Mouse (Mus musculus) embryo, embryonic 11 days (tissue): ENCODE measurements at regions not wholly inside any gene's neighbourhood (a gene's known extent, or its start where the extent isn't known, plus 50 kb on each side); places are given as distances from the start of the nearest gene placed in this dataset.

Experiments used
- DNase-seq: peaks from one replicate; pipeline ENCODE4 v3.0.0-alpha.2; 2015

DNA sequence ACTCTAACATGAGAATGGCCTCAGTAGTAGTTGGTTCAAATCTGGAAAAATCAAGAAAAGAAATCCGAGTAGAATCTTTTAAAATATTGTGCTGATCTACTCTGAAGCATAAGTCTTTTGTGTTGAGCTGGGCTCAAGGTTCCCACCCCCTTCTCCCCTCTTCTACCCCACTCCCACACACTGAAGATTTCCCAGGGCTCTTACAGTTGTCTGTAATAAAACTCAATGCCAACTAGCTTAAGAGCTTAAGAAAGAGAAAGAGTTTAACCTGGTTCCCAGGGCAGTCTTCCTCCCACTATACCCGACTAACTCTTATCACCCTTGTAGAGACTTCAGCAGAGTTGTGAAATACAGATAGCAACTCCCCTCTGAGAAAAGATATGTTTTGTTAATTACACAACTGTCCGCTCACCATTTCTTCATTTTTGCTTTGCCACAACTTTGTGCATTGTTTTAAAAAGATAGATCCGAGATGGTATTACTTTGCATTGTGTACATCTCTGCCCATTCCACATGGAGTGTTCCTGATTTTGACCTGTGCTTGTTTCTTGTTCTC lies 94.0 kb upstream of the Cpeb2 start:
- no peak for DNase-seq

DNA sequence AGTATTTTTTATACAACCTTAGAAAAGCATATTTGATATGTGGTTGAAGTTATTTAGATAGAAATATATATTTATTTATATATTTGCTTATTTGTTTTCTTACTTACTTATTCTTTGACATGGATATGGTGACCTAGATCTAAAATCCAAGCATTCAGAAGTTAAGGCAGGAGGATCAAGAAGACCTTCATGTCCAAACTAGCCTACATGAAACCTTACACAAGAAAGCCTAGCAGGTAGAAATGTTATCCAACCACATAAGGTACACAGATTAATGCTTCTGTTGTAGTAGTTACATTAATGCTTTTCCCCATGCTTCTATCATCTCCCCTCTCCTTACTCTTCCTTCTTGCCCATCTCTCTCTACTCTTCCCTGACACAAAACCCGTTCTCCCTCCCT lies 93.2 kb upstream of the Cpeb2 start:
- no peak for DNase-seq

DNA sequence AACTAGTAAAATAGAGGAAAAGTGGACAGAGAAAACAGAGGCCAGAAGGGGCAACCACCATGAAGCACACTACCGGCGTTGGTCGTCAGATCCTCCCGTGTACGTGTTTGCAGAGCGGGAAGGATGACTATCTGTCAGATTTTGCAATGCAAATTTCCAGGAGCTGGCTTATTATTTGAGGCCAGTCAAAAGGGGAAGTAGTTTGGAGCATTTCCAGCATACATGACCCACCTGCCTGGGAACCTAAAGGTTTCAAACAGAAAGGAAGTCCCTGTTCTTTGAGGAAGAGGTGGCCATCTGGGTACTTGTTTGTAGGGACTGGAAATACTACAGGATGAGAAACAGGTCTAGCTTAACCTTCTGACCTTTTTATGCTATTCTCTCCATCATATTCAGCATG lies 87.0 kb upstream of the Cpeb2 start:
- no peak for DNase-seq

DNA sequence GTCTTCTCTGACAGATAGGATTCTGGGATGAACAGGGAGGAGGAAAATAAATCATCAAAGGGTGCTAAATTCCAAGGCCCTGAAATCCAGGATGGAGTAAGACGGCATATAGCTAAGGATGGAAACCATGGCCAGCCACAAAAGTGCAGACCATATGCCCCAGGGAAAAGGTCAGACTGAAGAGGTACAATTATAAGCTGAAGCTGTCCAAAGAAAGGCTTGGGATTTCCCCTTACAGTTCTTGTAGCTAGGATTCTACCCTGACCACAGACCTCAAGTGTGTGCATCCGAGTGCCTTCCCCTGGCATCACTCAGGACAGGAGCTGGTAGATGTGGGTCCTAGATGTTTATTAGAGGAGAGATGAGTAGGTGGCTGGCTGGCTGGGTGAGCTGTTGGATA lies 86.0 kb upstream of the Cpeb2 start:
- no peak for DNase-seq

DNA sequence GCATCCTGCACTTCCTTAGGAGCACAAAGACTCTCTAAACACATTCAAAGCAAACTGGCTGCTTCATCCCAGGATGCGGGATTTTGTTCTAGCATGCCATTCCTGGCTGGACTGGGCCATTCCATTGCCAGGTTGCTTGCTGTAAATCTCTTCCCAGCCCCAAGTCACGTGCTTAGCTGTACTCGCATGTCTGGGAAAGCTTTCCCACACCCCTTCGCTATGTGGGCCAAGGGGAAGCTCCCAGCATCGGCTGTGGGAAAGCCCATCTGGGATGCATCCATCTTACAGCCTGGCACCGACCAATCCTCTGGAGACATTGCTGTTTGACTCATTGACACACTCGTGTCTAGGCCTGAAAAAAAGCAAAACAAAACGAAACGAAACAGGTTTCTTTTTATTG lies 84.5 kb upstream of the Cpeb2 start:
- peak; percentile 42 for DNase-seq

DNA sequence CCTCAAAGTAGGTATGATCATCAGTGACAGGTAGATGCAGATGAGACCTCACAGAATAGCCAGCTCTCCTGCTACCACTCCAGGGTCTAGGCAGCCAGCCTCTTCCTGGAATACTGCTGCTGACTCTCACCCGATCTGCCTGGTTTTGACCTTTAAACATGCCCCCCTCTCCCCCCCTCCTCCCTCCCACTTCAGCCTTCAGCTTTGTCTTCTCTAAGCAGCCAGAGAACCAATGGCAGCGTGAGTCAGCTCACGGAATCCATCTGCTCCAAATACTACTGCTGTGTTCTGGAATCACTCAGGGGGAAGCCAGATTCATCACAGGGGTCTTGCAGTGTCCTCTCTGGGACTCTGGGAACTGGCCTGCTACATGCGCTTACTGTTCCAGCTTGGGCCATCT lies 83.4 kb upstream of the Cpeb2 start:
- DNase-seq: peak; percentile 28

DNA sequence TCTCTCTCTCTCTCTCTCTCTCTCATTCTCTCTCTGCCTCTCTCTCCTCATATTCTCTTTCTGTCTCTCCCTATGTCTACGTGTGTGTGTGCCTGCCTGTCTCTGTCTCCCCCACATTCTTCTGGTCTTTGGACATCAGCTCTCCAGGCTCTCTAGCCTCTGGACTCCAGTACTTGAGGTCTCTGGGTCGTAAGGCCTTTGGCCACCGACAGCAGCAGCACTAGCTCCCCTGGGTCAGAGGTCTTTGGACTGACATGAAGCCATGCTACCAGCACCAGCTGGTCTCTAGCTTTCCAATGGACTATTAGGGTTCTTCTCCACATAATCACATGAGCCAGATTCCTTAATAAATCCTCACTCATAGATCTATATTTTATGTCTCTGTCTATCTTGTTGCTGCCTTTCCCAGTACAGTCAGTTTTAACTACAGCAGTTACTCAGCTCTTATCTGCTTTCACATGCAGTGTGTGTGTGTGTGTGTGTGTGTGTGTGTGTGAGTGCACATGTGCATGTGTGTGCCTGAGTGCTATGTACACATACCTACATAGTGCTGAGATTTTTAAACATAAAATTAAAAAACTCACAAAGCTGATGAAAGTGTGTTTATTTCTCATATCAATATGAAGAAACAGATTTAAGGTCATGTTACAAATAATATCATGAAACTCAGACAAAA lies 81.7 kb upstream of the Cpeb2 start:
- no peak for DNase-seq

DNA sequence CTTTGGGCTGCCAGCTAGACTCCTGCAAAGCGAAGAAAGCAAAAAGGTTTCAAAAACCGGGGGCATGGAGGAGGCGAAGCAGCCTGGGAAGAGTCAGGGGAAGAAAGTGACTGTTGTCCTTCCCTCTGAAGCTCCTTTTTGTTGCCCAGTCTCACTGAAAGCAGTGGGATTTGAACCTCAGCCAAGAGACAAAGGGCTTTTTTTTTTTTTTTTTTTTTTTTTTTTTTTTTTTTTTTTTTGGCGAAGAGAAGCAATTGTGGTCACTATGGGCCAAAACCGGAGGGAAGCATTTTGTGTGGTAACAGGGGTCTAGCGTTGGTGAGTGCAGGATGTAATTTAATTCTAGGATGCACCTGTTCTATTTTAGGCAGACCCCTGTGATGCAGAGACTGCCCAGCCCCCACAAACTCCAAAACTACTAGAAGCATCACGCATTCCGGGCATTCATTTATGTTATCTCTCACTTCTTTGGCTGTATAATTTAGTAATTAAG lies 80.8 kb upstream of the Cpeb2 start:
- no peak for DNase-seq

DNA sequence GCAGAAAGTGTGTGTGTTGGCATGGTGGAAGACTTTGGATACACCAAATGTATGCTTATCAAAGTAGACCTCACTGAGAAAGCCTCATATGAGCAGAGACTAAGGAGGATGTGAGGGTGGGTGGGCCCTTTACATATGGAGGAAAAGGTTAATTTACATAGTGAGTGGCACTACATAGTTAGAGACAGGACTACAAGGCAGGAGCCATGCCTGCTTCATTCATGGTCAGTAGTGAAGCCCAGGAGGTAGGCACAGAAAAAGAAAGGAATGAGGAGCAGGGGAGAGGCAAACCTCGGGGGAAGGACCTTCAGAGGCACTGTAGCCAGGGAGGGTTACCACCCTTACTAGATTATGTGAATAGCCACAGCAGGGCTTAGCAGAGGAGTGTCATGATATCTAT lies 80.1 kb upstream of the Cpeb2 start:
- DNase-seq: no peak

DNA sequence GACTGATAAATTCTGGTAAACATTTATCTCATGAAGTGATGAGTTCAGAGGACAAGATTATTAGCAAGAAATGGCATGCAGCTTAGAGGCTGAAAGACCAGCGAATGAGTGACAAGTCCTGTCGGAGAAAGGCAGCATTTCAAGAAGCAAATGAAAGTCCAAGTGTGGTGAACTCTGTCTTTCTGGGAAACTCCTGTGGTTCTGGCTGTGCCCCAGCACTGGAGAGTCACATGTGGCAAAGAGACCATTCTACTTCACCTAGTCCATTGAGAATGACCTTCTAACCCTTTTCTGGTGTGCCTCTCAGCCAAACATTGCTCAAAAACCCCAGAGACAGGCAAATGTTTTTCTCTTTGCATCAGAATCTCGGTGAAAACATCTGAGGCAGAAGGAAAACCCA lies 76.2 kb upstream of the Cpeb2 start:
- no peak for DNase-seq

DNA sequence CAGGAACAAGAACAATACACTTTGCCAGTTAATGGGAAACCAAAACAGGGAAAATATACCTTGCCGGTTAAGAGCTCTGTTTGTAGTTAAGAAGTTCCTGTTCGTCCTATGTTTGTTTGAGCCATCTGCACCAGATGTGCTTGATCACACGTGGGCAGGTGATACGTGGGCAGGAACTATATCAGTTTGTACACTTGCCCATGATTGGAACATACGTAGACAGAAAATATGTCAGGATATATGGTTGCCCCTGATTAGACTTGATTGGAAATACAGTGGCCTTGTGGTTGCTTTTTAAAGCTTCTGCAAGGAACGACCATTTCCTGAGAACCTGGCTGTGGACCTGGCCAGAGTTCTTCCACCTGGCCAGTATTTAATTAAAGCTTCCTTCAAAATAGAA lies 72.8 kb upstream of the Cpeb2 start:
- DNase-seq: no peak

DNA sequence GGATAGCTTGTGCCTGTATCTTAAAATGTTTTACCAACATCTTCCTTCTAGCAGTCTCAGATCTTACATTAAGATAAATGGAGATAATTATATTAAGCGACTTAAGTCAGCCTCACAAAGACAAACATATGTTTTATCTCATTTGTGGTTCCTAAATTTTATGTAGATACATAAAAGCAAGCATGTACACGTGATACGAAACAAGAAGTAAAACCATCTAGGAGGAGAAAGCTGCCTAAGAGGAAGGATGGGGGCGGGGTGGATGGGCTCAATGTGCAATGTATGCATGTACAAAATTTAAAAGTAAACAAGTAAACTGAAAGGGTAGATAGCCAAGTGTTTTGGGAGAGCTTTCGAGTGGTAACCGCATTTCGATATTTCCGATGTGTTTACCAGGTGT lies 51.5 kb upstream of the Cpeb2 start:
- no peak for DNase-seq
